Mouse (Mus musculus) right cerebral cortex, postnatal 14 days (tissue): ENCODE data around the gene Olfr967.
"Not testable (repeated sequence)": the region's sequence is repeated elsewhere in the genome, so short reads cannot be mapped to it uniquely, and the experiment has no call there.

ENCODE experiments used
- DNase-seq: peaks from one replicate; pipeline ENCODE4 v3.0.0; 2022

Olfr967 gene

DNA sequence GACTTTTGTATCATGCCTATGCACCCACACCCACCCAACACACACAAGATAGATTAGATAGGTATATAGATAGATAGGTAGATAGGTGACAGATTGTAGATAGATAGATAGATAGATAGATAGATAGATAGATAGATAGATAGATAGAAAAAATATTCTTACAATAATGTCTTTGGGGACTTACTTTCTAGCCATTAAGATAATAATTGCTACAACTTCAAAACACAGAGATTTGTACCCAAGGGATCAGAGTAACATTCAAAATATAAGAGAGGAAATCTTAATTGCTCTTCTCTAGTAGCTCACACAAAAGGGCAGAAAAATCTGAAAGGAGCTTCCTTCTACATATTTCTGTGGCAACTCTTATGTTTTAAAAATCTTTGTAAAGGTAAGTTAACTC is at the start of gene Olfr967:
Olfr967 (plus strand) TSS at position 301 of the 400 bp plus-strand sequence.
- DNase-seq, result no peak

DNA sequence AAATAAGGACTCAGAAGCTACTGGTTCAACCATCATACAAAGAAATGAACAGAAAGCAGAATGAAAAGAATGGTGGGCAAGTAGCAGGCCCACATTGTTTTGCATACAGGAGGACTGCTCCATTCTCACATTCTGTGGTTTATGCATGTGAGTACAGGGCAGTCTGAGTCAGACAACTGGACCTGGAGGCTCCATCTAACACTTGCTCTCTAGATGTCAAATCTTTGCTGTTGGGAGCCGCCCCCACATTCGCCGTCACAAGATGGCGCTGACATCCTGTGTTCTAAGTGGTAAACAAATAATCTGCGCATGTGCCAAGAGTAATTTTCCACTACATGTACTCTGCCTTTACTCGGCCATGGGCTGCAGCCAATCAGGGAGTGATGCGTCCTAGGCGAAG is 44.9 kb upstream of the Olfr967 start:
- DNase-seq, result not testable (repeated sequence)

DNA sequence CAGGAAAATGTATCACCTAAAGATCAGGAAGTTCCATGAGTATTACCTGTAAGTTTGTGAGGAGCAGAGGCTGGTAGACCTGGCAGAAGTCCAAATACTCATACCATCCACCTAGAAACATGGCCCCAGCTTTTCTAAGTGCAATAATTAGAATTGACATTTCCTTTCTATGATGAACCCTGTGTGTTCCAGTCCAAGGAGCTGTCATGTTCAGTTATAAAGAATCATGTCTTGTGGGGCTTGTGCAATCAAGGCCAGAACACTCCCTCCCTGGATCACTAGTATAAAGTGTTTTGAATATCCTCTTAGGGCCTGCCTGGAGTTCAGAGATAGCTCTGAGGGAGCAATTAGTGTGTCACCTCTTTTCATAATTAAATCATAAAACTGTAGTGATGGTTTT is 39.0 kb upstream of the Olfr967 start, which contains the start of gene Olfr149:
Olfr149 (minus strand) TSS at position 101 of the 400 bp plus-strand sequence.
- no peak for DNase-seq

- DNase-seq, result no peak
Observed at GRCm38 (mm10) chr9:39708958-39709357, 37.1 kb upstream of the Olfr967 start.

GRCm38 (mm10) chr9:39711053-39711452 is 35.0 kb upstream of the Olfr967 start, which contains the start of gene Olfr965:
Gene Olfr965 (plus strand): TSS chr9:39711353.
- no peak for DNase-seq

DNA sequence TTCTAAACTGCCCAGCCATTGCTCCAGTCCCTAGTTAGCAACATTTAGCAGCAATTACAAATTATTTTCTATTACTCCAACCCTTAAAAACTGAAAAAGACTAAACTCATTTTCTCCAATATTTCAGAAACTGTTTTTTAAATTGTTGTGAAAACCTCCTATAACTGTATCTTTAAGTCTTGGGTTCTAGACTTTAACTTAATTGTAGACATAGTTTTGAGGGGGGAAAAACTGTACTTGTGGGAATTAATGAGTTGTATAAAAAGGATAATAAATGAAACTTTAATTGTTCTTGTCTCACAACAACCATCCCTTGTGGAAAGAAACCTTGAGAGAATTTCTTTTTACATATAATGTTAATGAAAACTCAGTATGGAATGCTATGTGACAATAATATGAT is 15.4 kb upstream of the Olfr967 start, which contains the start of gene Olfr150:
Olfr150 (plus strand) TSS at position 301 of the 400 bp plus-strand sequence.
- no peak for DNase-seq

DNA sequence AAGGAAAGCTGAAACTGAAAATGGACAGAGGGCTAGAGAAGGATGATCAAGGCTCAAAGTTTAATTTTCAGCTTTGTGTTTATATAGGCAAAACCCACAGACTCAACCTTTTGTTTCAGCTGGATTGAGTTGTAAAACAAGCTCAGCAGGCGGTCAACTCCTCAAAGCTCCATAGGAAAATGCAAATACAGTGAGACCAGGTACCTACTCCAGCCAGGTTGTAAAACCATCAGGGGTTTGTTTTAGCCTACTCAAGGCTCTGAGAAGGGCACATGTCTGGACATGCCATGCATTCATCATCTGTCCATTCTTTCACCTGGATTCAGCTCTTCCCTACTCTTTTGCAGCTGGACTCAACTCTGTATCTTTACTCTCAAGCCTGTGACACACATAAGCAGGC is 5.3 kb upstream of the Olfr967 start:
- DNase-seq, result no peak

DNA sequence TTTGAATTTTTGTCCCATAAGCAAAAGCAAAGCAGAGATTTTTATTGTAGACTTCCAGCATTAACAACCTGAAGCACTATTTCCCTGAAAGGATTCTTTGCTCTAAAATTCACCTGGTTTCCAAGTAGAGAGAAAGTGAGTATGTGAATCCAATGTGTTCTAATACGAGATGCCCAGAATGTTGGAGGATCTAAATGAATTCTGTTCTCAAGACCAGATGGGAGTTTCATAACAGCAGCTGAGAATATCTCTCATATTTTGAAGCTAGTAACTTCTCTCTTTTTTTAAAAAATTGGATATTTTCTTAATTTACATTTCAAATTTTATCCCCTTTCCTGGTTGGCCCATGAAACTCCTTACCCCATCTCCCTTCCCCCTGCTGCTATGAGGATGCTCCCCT is 379 bp downstream of the Olfr967 start:
- DNase-seq, result no peak

DNA sequence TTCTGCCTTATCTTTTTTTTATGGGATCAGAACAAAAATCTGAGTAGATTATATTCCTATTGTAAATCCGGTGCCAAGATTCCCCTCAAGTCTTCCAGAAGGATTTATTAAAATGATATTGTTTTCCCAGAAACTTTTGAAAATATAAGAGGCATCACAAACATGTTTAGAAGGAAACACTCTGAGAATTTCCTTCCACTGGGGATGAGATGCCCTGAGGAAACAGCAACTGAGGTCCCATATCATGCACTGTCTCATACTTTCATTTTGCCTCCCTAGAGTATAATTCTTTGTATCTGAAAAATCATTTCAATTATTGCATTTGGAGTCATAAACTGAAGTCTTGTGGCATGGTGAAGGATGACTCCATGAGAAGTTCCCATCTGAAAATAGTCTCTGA is 37.1 kb downstream of the Olfr967 start, which contains the start of gene Olfr968:
Olfr968 (minus strand) TSS at position 101 of the 400 bp plus-strand sequence.
- no peak for DNase-seq

DNA sequence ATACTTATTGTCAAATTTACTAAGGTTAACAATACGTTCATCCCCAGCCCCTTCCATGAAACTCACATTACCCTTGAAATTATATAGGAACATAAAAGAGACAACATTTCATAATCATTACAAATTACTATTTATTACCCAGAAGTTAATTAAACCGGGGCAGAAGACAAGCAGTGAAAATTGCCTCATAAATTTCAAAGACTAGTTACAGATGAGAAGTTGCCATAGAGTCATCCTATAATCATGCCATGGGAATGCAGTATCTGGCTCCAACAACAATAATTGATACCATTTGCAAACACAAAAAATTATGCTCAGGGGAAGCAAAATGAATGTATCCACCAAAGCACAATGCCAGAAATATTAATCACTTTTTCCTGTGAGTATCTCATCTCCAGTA is 44.5 kb downstream of the Olfr967 start, which contains the start of gene Olfr969:
Olfr969 (plus strand) TSS at position 388 of the 400 bp plus-strand sequence.
- DNase-seq, result no peak
